Mouse (Mus musculus) kidney, embryonic 16.5 days (tissue): ENCODE results near the gene Raver2. TPM values are rescaled to one million over a fixed set of nuclear protein-coding genes. Genes with fewer than 3 reads are reported as not detected.

Experiments used
- ATAC-seq: fragments of 200-750 bp; cut with Nextera tagmentation; 2 replicates; pipeline ENCODE4 v1.8.0; 2017; ENCODE audit warnings: moderate TSS enrichment; ENCODE audit not compliant: low FRiP score, low TSS enrichment
- H3K27ac ChIP-seq: fragments of 300-500 bp; sonication (generic); 2 replicates; pipeline ENCODE4 v1.5.1; 2014; ENCODE audit warnings: low read length
- H3K27me3 ChIP-seq: fragments of 300-500 bp; sonication (generic); 2 replicates; pipeline ENCODE4 v1.6.1; 2014; ENCODE audit warnings: low read length, control low read depth, mixed read lengths; ENCODE audit not compliant: insufficient read depth
- H3K36me3 ChIP-seq: fragments of 300-500 bp; sonication (generic); 2 replicates; pipeline ENCODE4 v1.6.1; 2014; ENCODE audit warnings: low read length, control low read depth, mixed read lengths; ENCODE audit not compliant: insufficient read depth
- H3K4me1 ChIP-seq: fragments of 300-500 bp; sonication (generic); 2 replicates; pipeline ENCODE4 v1.6.1; 2014; ENCODE audit warnings: low read length, control low read depth, mixed read lengths; ENCODE audit not compliant: insufficient read depth
- H3K4me2 ChIP-seq: fragments of 300-500 bp; sonication (generic); replicated peaks from 2 replicates; pipeline ENCODE4 v1.6.1; 2014; ENCODE audit warnings: low read depth, low read length
- H3K4me3 ChIP-seq: fragments of 300-500 bp; sonication (generic); 2 replicates; pipeline ENCODE4 v1.5.1; 2014; ENCODE audit warnings: mild to moderate bottlenecking, low read length
- H3K9ac ChIP-seq: fragments of 300-500 bp; sonication (generic); replicated peaks from 2 replicates; pipeline ENCODE4 v1.6.1; 2014; ENCODE audit warnings: low read length
- H3K9me3 ChIP-seq: fragments of 300-500 bp; sonication (generic); 2 replicates; pipeline ENCODE4 v1.6.1; 2016; ENCODE audit warnings: low read length, control low read depth
- WGBS: fragments of 180-500 bp; shearing (Covaris S2); extraction: QIAGEN DNeasy Blood & Tissue Kit; methylation state at CpG from one replicate; pipeline ENCODE4 v1.1.7; 2014; 5-methylcytosine and 5-hydroxymethylcytosine counted together
- polyA plus RNA-seq: library from polyadenylated mRNA; unstranded; fragments of >200 nt; fragmentation: Nextera tagmentation; extraction: Ambion mirVana; gene quantifications from 2 replicates; pipeline ENCODE4 v1.2.1, GENCODE M21; 2015

Raver2 gene
- polyA plus RNA-seq, 1 experiment from 2014 or later = 12.4 TPM

DNA sequence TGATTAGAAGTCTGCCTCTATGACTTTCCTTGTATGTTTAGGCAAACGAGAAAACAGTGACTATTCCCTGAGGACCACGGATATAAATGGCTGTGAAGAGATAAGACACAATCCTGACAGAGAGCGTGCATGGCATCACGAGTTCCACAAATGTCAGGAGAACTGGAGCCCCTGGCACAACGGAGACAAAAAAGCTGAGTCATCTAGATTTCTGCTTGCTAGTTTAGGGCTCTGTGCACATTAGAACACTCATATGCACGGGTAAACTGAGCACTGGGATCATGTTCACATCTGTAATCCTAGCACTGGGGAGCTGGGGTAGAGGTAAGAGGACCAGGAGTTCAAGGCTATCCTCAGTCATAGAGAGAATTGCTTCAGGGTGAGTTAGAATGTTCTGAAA, 111.1 kb downstream of the Raver2 start:
- ATAC-seq = no peak
- H3K27me3 ChIP-seq = no peaks in the 10 kb centered on the region
- H3K4me2 ChIP-seq = no peak overlapping the region
- H3K27ac ChIP-seq = no peak overlapping the region
- H3K4me1 ChIP-seq = peaks cover 4% of the 10 kb centered on the region; the same call in 1 of the 2 replicates
- no peak overlapping the region for H3K9ac ChIP-seq
- H3K36me3 ChIP-seq = peaks cover 12% of the 10 kb centered on the region
- H3K9me3 ChIP-seq = no peaks in the 10 kb centered on the region
- no peak overlapping the region for H3K4me3 ChIP-seq
- WGBS = 67% methylated on average over 6 of the region's 6 CpGs

DNA sequence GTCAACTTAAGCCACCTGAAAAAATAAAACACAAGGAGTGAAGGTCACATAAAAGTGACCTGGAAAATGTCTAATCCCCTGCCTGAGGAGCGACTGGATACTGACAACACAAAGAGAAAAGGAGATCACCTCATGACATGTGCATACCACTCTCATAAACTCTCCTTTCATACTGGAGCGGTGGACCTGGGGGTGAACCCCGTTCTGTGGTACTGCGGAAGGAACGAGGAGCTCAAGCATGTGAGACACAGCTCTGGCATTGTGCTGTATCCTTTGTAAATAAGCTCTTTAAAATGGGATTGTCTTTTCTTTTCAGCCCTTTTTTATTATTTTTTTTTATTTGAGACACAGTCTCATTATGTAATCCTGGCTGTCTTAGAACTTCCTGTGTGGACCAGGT, 111.9 kb downstream of the Raver2 start:
- H3K27ac ChIP-seq = no peak overlapping the region
- no peak overlapping the region for H3K9ac ChIP-seq
- H3K27me3 ChIP-seq = no peaks in the 10 kb centered on the region
- peaks cover 6% of the 10 kb centered on the region for H3K36me3 ChIP-seq
- WGBS = 71% methylated on average over 5 of the region's 5 CpGs
- peaks cover 4% of the 10 kb centered on the region; the same call in 1 of the 2 replicates for H3K4me1 ChIP-seq
- no peak for ATAC-seq
- H3K4me3 ChIP-seq = no peak overlapping the region
- no peak overlapping the region for H3K4me2 ChIP-seq
- no peaks in the 10 kb centered on the region for H3K9me3 ChIP-seq

DNA sequence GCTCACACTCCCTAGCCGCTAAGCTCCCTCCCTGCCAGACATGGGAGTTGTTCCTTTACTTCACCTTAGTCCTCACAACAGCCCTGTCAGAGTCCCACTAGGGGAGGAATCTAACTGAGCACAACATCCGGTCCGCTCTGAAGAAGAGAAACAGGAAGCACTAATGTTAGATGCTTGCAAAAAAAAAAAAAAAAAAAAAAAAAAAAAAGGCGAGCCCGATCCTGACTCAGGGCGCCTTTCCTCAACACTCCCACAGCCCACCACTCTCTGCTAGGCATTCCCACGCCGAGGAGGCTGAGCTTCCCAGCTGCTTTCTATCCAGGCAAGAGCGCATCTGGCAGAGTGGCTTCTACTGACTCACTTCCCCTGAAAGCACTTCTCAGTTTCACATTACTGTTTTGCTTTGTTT, 113.8 kb downstream of the Raver2 start:
- Histone ChIP-seq H3K9ac (no peak overlapping the region), H3K4me1 (peaks cover 4% of the 10 kb centered on the region; the same call in 1 of the 2 replicates), H3K36me3 (peaks cover 3% of the 10 kb centered on the region)

DNA sequence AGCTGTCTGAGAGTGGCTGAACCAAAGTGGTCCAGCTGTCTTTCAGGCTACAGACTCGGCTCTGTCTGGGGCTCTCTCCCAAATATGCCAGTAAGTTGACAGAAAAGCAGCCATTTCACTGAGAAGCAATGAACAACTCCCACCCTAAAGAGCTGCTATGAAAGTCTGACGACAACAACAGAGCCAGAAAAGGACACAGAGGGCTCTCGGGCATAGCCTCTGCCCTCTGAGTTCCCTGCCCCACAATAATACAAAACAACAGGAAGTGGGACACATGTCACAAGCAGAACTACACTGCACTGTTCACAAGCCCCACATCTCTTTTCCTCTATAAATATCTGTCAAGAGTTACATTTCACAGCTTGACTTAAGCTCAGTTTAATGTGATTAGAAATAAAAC, 116.4 kb downstream of the Raver2 start:
- no peaks in the 10 kb centered on the region for H3K9me3 ChIP-seq
- WGBS = 44% methylated on average over 3 of the region's 3 CpGs
- H3K4me3 ChIP-seq = no peak overlapping the region
- no peaks in the 10 kb centered on the region for H3K27me3 ChIP-seq
- peaks cover 10% of the 10 kb centered on the region for H3K36me3 ChIP-seq
- peaks cover 4% of the 10 kb centered on the region; the same call in 1 of the 2 replicates for H3K4me1 ChIP-seq
- H3K9ac ChIP-seq = no peak overlapping the region
- H3K4me2 ChIP-seq = no peak overlapping the region
- peak; percentile 46; the same call in 1 of the 2 replicates for ATAC-seq
- H3K27ac ChIP-seq = no peak overlapping the region

More for the DNA sequence above, 113.8 kb downstream of the Raver2 start:
- H3K27me3 ChIP-seq = no peaks in the 10 kb centered on the region
- H3K9me3 ChIP-seq = no peaks in the 10 kb centered on the region
- H3K4me3 ChIP-seq = no peak overlapping the region
- peak; percentile 89 for ATAC-seq
- H3K4me2 ChIP-seq = no peak overlapping the region
- H3K27ac ChIP-seq = peak overlapping the region; percentile 61
- WGBS = 29% methylated on average over 8 of the region's 9 CpGs

DNA sequence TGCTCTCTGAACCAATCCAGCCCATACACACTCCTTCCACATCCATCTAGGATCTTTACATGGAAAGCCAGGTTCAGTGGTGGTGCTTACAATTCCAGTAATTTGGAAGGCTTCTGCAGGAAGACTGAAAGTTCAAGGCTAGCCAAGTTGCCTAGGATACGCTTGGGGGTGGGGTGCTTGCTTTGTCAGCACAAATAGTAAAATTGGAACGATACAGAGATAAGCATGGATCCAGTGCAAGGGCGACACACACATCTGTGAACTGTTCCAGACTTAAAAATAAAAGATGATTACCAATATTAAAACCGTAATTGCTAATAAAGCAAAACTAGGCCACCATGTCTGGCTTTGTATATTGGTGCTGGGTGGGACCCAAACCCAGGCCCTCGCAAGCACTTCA, 117.8 kb downstream of the Raver2 start:
- no peak overlapping the region for H3K9ac ChIP-seq
- 86% methylated on average over 5 of the region's 5 CpGs for WGBS

DNA sequence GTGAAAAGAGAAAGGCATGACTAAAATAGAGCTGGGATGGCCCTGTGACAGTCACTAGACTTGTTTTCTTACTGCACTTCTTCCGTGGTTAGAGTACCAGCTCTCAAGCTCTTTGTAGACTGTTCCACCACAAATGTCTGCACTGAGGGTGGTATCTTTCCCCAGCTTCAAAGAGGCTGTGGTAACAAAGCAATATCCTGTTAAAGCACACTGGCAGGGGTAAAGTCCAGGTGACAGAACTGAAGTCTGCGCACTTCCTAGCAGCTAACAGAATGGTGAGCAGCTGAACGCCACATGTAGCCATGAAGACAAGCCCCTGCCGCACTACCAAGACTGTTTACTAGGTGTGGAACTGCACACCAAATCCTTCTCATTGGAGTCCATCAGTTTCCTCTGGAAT, 118.6 kb downstream of the Raver2 start:
- H3K9ac ChIP-seq = no peak overlapping the region
- H3K27me3 ChIP-seq = no peaks in the 10 kb centered on the region
- H3K9me3 ChIP-seq = no peaks in the 10 kb centered on the region
- ATAC-seq = no peak
- 71% methylated on average over 4 of the region's 4 CpGs for WGBS
- H3K4me3 ChIP-seq = no peak overlapping the region
- H3K27ac ChIP-seq = no peak overlapping the region
- H3K4me2 ChIP-seq = no peak overlapping the region
- H3K4me1 ChIP-seq = peaks cover 11% of the 10 kb centered on the region
- peaks cover 17% of the 10 kb centered on the region for H3K36me3 ChIP-seq

More for the DNA sequence above, 117.8 kb downstream of the Raver2 start:
- Histone ChIP-seq H3K4me2 (no peak overlapping the region), H3K27ac (no peak overlapping the region), H3K4me3 (no peak overlapping the region), H3K36me3 (peaks cover 17% of the 10 kb centered on the region), H3K27me3 (no peaks in the 10 kb centered on the region), H3K9me3 (no peaks in the 10 kb centered on the region), H3K4me1 (peaks cover 4% of the 10 kb centered on the region; the same call in 1 of the 2 replicates)
- no peak for ATAC-seq

DNA sequence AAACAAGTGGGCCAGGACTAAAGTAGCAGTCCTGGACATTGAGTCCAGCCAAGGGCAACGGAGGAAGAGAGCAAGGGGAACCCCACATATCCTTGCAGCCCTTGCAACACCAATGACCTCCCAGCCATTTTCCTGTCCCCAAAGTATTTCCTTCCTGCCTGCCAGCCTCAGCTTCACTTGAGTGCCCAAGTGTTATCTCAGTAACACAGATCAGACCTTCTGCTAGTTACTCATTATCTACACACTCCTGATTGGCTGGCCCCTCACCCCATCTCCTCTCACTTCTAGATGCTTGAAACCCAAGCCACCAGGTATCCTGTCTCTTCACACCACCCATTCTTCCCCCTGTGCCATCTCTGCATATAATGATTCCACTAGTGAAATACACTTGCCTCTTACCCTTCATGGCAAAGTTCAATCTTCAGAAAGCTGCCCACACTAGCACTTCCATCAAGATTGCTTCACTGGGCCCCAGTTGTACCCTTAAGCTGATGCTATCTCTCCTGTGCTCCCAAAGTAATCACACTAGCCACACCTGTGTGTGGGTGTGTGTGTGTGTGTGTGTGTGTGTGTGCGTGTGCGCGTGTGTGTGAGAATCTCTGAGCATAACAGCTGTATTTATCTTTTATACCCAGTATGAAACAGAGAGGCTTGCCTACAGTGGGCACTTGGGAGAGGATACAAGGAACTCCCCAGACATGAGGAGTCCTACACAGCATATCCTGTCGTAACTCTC, 123.6 kb downstream of the Raver2 start:
- no peak overlapping the region for H3K27ac ChIP-seq
- peak; percentile 76 for ATAC-seq

DNA sequence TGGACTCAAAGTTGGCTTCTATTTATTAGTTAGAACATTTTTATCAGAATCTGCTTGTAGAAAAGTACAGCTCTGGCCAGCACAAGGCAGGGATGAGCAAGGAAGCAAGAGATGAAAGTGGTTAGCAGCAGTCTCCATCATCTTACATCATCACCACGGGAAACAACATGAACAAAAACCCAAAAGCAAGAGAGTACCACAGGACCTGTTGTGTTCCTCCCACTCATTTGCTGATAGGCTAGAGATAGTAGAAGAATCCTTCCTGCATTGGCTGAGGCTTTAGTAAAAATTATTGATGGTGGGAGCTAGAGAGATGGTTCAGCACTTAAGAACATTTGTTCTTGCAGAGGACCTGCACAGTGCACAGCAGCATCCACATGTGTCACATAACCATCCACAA, 125.4 kb downstream of the Raver2 start:
- Histone ChIP-seq H3K27me3 (no peaks in the 10 kb centered on the region), H3K4me1 (peaks cover 10% of the 10 kb centered on the region), H3K4me3 (no peak overlapping the region), H3K4me2 (no peak overlapping the region), H3K9ac (no peak overlapping the region), H3K36me3 (peaks cover 7% of the 10 kb centered on the region; the same call in 1 of the 2 replicates), H3K27ac (no peak overlapping the region), H3K9me3 (no peaks in the 10 kb centered on the region)
- ATAC-seq = no peak
- 78% methylated on average over 1 of the region's 1 CpGs for WGBS

More for the DNA sequence above, 123.6 kb downstream of the Raver2 start:
- H3K36me3 ChIP-seq = peaks cover 17% of the 10 kb centered on the region; the same call in 1 of the 2 replicates
- WGBS = 74% methylated on average over 5 of the region's 5 CpGs
- H3K9me3 ChIP-seq = no peaks in the 10 kb centered on the region
- H3K9ac ChIP-seq = no peak overlapping the region
- H3K27me3 ChIP-seq = no peaks in the 10 kb centered on the region
- peaks cover 10% of the 10 kb centered on the region for H3K4me1 ChIP-seq
- no peak overlapping the region for H3K4me2 ChIP-seq
- H3K4me3 ChIP-seq = no peak overlapping the region

DNA sequence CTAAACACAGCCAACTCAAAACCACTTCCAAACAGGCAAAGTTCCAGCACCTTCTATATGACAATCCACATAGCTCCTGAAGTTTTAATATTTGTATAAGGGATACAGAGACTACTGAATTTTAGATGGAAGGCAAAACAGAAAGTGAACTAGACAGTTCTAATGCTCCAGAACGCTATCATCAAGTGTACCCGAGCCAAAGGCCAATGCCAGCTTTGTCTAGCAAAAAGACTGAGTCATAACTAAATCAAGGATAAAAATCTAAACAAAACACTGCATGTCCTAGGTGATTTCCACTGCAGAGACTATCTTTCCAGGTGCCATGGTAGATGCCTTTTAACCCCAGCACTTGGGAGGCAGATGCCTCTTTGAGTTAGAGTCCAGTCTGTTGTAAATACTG, 127.6 kb downstream of the Raver2 start:
- 0 out of 2 replicates have a peak, but pooled peaks cover under 1% of the 10 kb centered on the region for H3K36me3 ChIP-seq
- H3K9ac ChIP-seq = no peak overlapping the region
- no peaks in the 10 kb centered on the region for H3K27me3 ChIP-seq
- no peak overlapping the region for H3K27ac ChIP-seq
- H3K9me3 ChIP-seq = no peaks in the 10 kb centered on the region
- H3K4me1 ChIP-seq = peaks cover 10% of the 10 kb centered on the region
- 84% methylated on average over 2 of the region's 2 CpGs for WGBS
- H3K4me2 ChIP-seq = no peak overlapping the region
- H3K4me3 ChIP-seq = no peak overlapping the region
- ATAC-seq = no peak

DNA sequence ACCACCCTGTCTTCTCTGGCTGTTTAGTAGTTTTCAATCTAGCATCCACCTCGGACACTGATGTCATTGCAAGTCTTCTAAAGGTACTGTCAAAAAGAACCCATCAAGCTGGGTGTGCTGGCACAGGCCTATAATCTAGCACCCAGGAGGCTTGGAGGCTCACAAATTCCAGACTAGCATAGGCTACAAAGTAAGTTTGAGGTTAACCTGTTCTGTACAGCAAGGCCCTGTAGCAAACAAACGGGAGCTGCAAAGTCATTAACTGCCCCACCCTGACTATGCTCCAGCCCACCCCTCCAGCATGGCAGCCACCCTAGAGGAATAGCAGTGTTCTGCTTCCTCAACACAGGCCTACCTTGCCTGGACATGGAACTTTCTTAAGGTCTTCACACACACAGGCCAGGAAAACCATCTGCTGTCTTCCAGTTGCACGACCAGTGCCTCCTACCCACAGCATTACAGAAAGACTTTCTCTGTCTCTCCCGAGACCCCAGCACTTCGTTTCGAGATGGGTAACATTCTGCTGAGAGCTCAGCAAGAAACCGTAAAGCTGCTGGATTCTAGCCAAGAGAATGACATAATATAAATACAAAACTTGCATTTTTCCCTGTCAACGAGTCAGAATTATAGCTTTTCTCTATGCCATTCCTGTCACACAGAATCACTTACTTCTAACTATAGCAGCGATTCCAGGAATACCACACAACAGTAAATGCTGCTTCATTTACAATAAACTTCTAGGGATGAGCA, 128.8 kb downstream of the Raver2 start:
- WGBS = 60% methylated on average over 9 of the region's 9 CpGs
- H3K9me3 ChIP-seq = no peaks in the 10 kb centered on the region

More for the DNA sequence above, 128.8 kb downstream of the Raver2 start:
- no peak overlapping the region for H3K4me2 ChIP-seq
- H3K4me3 ChIP-seq = no peak overlapping the region
- no peaks in the 10 kb centered on the region for H3K36me3 ChIP-seq
- no peak overlapping the region for H3K27ac ChIP-seq
- H3K27me3 ChIP-seq = no peaks in the 10 kb centered on the region
- peaks cover 1% of the 10 kb centered on the region; the same call in 1 of the 2 replicates for H3K4me1 ChIP-seq
- no peak overlapping the region for H3K9ac ChIP-seq
- ATAC-seq = no peak
